Mouse (Mus musculus): ENCODE measurements around the gene Prkar1b.

GRCm38 (mm10) chr5:139129078-139129477, 20.7 kb downstream of the Prkar1b start:
- TF ChIP-seq CTCF (IDR thresholded peaks at IDR 0.05; ENCODE audit: low read depth) (no peak), EP300 (optimal IDR thresholded peaks at IDR 0.05) (no peak)

All from stomach, postnatal 0 days (tissue).